Mouse (Mus musculus): Measurements from ENCODE around the gene Gc.

The Gc gene

DNA sequence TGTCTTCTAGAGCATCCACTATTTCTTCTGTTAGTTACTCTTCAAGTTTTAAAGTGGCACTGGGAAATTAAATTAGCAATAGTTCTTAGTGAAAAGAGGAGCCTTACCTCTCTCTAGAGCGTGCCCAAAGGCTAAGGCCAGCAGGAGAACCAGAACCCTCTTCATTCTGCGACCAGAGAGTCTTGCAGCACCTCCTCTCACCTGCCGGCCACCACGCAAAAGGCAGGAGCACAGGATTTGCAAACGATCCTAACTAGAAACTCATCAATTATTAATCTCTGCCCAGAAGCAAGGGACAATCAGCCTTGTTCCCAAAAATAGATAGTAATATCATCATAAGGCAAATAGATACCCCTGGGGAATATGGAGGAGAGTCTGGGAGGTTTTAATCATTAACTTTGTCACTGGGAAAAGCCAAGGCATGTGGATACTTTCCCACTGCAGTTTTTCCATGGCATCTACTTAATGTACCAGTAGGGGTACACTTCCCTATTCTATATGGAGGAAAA, at the start of gene Gc:
Gene Gc (minus strand): TSS at position 345 of the 509 bp plus-strand sequence.
- DNase-seq (ENCODE audit: low read depth, low spot score) = no peak

DNA sequence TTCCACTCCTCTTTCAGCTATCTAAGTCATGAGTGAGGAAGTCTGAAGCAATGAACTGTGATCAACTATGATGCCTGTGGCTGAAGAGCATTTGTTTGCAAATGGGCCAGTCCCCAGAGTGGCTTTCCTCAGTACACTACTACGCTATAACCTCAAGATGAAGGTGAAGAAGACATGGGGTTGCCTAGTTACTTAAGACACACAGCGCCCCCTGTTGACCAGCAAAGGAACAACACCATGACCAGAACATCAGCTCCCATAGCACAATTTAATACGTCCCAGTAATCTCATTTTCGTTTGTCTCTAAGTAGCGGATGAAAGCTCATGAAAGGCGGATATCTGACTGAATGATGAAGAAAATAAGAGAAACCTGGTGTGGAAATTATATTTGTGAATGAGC, 42.5 kb upstream of the Gc start:
- DNase-seq (ENCODE audit: low read depth, low spot score) = no peak

DNA sequence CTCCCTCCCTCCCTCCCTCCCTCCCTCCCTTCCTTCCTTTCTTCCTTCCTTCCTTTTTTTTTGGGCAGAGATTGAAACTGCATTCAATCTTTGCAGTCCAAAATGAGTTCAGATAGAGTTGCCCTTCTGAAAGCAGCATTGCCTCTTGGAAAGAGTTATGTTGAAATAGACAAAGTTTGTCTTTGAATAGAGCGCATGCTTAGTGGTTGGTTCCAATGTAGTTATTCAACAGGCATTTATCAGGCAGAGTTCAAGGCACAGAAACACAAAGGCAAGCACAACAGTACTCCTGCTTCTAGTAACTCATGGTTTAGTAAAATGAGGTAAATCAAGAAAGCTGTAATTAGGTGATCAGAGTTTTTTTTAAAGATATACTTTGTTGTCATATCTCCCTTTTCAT, 34.9 kb upstream of the Gc start:
- no peak for DNase-seq (ENCODE audit: low read depth, low spot score)

DNA sequence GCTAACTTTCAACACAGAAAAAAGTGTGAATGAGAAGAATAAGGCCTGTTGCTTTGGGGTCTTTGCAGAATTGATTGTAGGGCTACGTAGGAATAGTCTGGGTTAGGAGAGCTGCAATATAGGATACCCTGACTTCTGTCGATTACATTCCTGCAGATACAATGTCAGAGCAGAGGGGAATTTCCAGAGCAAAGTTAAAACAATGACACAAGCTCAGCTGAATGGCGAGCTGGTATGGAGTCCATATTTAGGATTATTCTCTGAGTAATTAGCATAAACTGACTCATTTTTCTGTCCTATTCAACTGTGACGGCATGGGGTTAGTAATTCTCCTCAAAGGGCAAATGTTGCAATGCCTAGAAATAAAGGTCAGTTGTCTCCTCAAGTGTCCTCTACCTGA, 12.8 kb upstream of the Gc start:
- DNase-seq (ENCODE audit: low read depth, low spot score) = no peak

DNA sequence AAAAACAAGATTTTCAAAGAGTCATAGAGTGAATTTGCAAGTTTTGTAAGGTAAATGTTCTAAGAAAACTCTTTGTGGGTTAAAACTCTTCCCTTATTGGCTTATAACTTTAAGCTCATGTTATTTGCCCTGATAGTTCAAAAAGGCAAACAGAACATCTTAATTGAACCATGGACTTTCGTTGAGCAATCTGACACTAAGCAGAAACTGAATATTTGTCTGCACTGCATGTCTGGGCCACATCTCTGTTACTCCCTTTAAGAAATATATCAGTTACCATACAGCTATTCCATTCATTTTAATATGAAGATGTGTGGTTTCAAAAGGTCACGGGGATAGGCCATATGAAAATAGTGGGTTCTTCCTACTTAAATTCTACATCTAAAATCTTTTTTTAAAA, 10.2 kb upstream of the Gc start:
- DNase-seq (ENCODE audit: low read depth, low spot score) = no peak

DNA sequence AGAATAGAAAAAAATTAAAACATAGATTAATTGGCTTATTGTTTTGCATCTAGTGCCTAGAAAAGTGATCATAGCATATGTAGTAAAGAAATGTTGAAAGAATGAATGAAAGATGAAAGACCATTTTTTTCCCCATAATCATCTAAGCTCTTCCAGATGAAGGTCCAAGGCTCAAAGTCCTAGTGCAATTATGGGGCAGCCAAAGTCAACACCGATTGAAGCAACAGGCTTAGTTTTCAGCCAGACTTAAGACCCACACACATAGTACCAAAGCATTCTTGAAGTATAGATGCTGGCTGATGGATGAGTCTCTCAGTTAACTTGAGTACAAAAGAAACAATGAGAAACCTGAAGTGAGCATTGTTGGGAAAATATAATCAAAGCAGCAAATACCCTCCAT, 9.3 kb upstream of the Gc start:
- DNase-seq (ENCODE audit: low read depth, low spot score) = no peak

DNA sequence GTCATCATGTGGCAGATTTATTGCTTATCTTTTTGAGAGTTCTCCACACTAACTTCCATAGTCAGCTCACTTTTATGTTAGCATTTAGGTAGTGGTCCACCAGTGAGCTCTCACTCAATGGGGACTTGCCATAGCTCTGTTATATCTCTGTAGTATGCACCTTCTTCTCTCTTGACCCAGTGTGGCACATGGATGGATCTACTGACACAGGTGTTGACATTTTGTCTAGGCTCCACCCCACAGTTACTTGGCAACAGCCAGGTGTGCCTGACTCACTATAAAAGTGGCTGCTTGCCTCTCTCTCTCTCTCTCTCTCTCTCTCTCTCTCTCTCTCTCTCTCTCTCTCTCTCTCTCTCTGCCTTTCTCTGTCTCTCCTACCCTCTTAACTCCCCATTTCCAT, 8.6 kb upstream of the Gc start:
- DNase-seq (ENCODE audit: low read depth, low spot score) = no peak

DNA sequence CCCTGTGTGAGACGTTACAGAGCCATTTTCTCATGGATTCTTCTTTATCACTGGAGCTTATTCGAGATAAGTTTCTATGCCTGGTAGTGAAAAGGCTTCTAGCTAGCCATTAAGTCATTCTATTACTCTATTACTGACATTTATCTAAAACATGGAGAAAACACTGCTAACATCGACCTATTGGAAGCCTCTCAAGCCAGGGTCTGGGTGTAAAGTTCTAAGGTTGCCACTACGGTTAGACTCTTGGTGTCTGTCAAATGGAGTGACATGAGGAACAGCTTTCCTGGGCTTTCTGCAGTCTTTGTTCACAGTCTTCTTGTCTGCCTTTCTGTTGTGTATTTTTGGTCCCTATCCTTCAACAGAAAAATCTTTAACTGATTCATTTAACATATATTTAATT, 4.1 kb upstream of the Gc start:
- DNase-seq (ENCODE audit: low read depth, low spot score) = no peak

DNA sequence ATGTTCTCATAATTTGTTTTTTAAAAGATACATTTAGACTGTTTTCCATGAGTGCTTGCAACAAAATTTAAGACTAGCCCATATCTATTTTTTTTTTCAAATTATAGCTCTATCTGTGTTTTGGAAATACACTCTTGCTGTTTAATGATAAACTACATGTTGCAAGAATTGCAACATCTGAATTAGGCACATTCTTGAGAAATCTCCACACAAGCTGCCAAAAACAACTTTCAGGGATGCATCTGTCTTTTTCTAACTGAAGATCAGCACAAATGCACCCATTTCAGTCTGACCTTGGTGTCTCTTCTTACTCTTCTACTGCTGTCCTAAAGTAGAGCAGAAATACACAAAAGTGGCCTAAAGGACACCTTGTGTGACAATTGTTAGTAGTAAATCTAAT, 1.9 kb upstream of the Gc start:
- DNase-seq (ENCODE audit: low read depth, low spot score) = no peak

DNA sequence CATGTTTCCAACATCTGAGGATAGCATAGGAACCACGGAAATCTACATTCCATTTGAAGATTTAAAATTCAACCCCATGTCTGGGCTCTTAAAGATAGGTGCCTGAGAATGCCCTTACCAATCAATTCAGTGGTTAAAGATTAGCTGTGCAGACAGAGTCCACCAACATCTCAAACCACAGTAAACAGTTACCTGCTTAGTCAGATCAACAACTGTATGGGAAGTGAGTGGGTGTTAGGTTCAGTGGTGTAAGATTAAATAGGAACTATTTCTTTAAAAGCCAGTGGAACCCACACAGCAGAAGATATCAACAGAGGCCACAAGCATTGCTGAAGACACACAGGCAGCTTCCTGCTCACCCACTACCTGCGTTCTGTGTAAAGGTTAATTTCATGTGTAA, 1.3 kb upstream of the Gc start:
- no peak for DNase-seq (ENCODE audit: low read depth, low spot score)

DNA sequence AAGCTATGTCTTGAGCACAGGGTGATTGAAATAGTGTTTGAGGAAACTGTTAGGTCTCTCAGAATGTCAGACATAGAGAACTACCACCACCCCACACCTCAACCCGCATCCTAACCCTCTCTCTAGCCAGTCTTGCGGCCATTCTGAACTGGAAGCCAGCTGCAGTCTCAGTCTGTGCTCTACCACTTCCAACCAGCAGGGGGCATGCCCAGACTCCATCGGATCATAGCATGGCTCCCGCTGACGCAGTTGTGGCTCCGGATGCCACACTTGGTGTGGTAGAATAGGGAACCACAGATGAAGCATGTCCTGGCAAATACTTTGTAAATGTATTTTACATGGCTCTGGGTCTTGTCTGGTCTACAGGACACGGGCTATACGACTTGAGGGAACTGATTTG, 2.2 kb downstream of the Gc start:
- DNase-seq (ENCODE audit: low read depth, low spot score) = no peak

DNA sequence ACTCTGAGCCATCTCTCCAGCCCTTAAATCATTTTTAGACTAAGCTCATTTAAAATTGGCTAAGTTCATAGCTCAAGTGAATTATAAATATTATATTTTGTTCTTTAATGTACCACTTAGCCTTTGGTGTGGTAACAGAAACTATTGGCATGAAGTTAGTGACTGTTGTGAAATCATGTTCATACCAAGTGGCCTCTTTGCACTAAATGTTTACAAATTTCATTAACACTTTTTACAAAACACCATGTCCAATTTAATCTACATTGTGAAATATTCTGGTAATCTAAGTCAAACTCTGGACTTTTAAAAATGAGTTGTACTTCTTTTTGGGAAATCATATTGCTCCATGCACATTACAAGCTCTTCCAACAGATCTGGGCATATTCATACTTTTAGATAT, 6.9 kb downstream of the Gc start:
- no peak for DNase-seq (ENCODE audit: low read depth, low spot score)

DNA sequence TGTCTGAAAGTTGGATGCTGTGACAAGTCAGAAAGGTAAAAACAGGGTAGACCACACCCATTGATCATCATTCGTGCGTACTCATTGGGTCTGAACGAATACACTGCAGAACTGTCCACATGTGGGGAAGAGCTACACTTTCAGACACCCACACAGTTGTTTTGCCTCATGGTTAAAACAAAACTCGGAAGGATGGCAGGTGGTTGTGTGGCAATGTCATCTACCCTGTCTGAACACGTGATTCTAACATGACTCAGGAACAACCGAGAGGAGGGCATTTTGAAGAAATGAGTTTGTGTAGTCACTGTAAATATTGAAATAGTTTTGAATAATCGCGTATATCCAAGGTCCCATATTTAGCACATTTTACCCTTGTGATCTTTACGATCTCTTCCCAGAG, 8.4 kb downstream of the Gc start:
- no peak for DNase-seq (ENCODE audit: low read depth, low spot score)

DNA sequence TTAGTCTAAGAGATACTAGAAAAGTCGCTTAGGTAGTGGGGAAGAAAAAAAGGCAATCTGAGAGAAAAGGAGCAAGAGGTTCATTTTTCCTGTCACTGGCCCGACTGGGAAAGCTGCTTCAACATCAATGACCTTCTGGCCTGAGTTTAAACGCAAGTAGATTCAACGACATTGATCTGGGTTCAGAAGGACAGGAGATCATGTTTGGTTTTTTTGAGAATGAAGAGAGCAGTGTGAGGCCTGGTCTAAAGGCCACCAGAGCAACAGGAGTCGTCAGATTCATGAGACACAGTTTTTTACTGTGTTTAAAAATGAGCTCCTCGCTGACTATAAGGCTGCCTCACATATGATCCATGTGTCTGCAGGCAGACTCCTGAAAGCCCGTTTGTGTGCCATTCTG, 9.7 kb downstream of the Gc start:
- no peak for DNase-seq (ENCODE audit: low read depth, low spot score)

DNA sequence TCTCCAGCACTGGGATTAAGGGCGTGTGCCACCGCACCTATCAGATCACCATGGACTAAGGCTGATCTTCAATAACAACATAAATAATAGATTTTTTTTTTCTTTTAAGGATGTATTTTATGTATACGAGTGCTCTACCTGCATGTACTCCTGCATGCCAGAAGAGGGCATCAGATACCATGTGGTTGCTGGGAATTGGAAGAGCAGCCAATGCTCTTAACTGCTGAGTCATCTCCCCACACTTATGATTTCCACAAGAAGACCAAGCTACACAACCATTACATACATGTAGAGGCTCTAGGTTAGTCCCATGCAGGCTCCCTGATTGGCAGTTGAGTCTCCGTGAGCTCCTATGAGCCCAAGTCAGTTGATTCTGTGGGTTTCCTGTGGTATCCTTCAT, 13.3 kb downstream of the Gc start:
- DNase-seq (ENCODE audit: low read depth, low spot score) = no peak

DNA sequence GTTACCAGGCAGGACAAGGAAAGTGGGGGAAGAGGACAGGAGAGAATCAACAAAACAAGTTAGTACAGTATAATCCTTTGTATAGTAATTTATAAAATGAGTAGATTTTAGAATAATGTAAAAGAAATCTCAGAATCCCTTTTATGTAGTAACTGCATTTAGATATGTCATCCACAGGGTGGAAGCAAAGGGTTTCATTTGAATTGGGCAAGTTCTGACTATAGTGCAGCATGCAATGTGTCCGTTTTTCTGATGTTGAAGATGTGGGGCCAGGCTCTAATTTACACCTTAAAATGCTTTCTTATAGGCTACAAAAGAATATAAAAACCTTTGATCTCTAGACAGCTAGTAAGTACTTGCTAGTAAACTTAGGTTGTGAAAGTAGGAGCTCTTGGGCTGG, 46.2 kb downstream of the Gc start:
- DNase-seq (ENCODE audit: low read depth, low spot score) = no peak

DNA sequence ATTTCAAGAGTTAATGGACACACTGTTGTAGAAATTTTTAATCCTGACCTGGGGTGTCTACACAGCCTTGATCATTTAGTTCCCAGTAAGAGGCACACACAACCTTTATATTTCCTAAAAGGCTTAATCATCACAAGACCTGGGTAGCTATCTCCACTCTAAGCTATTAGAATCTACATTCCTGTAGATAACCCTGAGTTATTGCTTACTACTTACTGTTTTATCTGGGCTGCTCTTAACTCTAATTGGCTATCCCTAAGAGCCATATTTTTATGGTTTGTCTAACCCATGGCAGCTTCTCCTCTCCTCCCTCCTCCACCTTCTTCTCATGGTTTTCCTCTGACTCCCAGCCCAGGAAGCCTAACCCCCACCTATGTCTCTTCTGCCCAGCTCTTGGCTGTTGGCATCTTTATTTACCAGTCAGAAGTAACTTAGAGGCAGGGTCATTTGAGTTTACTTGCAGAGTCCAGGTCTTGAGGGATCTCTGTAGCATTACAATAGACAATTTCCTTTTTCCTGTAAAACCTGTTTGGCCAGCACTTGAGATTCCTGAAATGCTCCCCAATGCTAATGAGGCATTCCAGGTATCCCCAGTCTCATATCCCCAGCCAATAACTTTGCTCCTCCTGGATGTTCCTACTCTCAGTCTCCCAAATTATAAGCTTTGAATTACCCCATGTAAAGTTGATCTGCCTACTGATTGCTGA, 50.2 kb downstream of the Gc start:
- DNase-seq (ENCODE audit: low read depth, low spot score) = no peak

DNA sequence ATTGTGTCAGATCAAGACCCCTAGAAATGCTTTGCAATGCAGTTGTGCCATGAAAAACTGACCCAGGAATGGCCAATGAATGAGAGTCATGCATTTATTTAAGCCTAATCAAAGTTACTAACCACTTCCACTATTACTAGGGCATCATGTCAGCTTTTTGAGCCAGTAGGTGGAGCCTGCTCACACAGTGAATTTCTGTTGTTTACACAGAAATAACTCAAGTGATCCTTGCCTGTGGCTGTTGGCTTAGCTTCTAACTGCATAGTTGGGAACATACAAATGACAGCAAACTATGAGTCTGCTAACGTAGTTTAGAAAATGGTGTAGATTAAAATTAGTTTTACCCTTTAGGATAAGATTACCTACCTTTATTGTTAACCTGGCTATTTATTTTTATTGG, 52.6 kb downstream of the Gc start:
- no peak for DNase-seq (ENCODE audit: low read depth, low spot score)

DNA sequence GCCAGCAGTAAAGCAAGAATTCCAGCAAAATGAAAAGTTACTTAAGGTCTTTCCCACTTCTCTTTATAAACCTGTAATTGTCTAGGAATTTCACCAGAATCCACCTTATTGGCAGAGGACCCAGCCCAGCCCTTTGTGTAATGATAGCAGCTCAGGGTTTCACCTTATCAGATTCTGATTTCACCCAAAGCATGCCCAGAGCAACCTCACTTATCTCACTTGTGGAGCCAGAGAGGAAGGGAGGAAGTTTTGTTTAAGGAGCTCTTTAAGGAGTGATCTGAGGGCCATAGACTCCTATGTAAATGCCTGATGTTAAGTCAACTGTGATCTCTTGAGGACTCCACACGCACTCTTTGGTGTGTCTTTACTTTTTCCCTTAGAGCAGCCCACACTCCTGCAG, 67.3 kb downstream of the Gc start:
- DNase-seq (ENCODE audit: low read depth, low spot score) = no peak

DNA sequence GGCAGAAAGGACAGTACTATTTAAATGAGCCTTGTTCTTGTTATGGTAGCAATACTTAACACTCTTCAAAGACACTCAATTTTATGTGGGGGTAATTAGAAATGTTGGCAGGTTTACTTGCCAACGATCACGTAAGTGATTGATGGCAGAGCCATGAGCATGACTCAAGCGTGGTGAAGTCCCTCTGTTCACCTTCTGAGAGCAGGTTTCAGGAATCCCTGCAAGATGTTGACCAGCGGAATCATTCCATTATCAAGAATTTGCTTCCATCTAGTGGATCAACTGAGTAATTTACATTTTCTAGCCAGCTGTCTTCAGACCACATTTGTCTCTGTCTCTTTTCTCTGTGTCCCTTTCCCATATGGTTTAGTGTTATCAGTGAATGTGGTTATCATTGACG, 73.5 kb downstream of the Gc start:
- no peak for DNase-seq (ENCODE audit: low read depth, low spot score)

DNA sequence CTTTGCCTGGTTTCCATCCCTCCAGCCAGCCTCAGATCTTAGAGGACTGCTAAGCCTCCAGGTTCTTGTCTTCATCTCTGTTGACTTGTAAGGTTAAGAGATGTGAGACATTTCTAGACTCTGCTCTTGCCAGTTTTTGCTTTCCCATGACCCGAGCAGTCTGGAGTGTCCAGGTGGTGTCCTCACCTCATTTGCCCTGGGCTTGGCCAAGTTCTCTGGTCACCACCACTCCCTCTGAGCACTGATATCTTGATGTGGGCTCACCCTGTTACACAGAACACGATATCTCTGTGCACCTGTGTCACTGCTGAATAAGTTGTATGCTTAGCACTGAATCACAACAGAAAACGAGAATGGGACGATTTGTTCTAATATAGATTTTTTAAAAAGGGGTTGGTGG, 76.4 kb downstream of the Gc start:
- DNase-seq (ENCODE audit: low read depth, low spot score) = no peak

DNA sequence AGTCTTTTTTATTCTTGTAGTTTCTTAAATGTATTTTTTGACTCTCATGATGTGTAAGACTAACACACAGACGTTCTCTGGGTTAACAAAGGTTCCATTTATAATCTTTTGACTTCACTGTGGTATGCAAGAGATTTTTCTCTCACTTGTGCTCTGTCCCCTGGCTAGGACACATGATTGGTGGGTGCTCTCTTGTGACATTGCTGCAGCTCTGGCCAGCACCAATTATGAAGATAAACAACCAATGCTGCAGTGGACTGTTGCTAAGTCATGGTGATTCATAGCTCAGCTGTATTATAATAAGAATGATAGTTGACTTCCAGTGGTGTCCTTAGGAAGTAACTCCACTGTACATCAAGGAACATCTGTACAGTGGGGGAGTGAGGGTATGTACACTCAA, 87.6 kb downstream of the Gc start:
- DNase-seq (ENCODE audit: low read depth, low spot score) = no peak

DNA sequence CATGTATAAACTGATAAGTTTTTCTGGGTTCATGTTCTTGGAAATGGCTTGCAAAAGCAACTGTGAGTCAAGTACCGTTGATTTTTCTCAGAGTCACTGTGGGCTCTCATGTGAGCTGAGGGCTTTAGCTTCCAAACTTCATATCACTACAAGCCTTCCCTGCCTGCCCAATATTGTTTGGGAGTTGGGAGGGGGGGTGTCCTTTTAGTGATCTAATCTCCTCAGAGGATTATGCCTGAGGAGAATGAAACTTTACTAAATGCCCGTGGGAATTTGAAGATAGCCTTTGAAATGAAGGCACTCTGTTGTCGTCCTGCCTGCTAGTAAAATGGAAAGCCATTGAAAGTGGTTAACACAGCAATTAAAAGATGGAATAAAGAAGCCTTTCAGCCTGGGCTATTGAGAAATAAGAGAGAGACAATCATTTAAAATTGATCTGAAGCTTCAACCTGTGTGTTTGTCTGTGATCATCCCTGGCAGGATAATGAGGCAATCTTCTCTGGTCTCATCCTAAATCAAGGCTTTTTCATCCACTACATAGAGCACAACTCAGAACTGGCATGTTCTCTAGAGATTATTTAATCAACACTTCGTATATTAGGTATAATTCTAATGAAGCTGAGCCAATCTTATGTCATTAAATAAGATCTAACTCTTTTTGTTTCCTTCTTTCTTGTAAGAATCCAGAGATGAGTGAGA, 89.5 kb downstream of the Gc start:
- DNase-seq (ENCODE audit: low read depth, low spot score) = no peak
